Mouse (Mus musculus): ENCODE measurements around the gene Gm20517.
"Not testable (repeated sequence)": the region's sequence is repeated elsewhere in the genome, so short reads cannot be mapped to it uniquely, and the experiment has no call there.

The Gm20517 gene

DNA sequence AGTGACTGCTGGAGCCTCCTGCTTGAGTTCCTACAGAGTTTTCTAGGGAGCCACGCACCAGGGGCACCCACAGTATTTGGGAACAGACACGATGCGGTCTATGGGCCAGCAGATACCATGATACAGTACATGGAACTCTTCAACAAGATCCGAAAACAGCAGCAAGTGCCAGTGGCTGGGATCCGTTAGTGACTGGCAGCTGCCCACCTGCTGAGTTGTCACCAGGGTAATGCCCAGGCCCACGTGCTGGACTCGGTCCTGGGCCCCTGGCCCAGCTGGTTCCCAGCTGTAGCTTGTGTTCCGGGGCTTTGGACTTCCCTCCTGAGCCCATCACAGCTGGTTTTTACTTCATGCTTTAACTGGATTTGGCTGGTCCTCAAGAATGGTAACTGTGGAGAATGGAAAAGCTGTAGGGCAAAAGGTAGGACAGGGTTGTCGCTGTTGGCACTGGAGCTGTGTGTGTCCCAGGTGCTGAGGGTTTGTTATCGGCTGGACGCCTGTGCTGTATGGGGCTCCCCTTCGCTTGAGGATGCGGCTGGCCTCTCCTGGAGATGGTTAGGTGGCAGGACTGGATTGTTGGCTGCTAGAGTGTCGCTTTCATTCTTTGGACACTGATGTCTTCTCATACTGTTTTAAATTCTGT is 11.6 kb downstream of the Gm20517 start:
- in situ Hi-C loops (cut with MboI; ENCODE audit: unreplicated experiment in 2 of 2): no loop called here

DNA sequence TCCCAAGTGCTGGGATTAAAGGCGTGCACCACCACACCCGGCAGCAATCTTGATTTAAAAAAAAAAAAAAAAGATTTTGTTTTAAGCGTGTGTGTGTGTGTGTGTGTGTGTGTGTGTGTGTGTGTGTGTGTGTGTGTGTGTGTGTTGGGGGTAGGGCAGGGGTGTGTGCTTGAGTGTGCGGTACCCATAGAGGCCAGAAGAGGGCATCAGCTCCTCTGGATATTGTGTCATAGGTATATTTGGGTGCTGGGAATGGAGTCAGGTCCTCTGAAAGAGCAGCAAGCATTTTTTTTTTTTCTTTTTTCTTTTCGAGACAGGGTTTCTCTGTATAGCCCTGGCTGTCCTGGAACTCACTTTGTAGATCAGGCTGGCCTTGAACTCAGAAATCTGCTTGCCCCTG is 13.2 kb downstream of the Gm20517 start:
- in situ Hi-C loops (cut with MboI; ENCODE audit: unreplicated experiment in 2 of 2): not testable (repeated sequence)

DNA sequence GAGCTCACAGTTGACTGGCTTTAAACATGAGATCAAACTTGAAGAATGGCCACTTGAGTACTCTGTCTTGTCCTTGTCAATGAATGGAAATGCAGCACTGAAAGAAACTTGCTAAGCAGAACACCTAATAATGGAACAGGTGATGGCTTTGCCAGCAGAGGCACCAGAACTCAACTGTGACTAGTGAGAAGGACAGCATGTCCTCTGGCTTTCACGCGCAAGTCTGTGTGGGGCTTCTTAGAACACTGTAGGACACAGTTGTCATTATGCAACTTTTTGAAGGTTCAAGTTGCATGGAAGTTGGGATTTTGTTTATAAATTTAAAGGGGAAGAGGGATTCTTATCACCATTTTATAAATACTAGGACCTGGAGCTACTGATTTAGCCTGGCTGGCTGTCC is 13.7 kb downstream of the Gm20517 start:
- in situ Hi-C loops (cut with MboI; ENCODE audit: unreplicated experiment in 2 of 2): no loop called here

DNA sequence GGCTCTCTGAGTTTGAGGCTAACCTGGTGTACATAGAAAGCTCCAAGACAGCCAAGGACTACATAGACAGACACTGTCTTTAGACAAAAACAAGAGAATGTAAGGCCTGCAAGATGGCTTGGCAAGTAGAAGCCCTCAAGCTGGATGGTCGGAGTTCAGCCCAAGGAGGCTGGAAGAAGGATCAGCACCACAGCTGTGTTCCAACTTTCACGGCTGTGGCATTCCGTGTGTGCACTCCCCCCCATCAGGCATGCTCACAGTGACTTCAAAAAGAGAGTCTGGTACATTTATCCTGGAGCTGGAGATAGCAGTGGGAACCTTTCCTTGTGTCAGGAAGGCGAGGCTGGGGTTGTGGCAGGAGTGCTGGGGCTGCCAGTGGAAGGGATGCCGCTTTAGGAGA is 14.6 kb downstream of the Gm20517 start:
- in situ Hi-C loops (cut with MboI; ENCODE audit: unreplicated experiment in 2 of 2): no loop called here

DNA sequence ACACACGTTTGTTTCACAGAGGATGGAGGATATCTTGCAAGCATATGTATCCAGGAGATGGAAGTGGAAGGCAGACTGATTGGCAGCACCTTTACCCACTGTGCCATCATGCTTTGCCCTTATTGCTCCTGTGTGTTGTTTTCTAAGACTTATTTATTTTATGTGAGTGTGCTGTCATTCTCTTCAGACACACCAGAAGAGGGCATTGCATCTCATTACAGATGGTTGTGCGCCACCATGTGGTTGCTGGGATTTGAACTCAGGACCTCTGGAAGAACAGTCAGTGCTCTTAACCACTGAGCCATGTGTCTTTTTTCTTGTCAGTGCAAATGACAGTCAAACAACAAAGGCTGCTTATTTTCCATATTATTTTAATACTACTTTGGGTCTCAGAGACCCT is 16.4 kb downstream of the Gm20517 start:
- in situ Hi-C loops (cut with MboI; ENCODE audit: unreplicated experiment in 2 of 2): no loop called here

DNA sequence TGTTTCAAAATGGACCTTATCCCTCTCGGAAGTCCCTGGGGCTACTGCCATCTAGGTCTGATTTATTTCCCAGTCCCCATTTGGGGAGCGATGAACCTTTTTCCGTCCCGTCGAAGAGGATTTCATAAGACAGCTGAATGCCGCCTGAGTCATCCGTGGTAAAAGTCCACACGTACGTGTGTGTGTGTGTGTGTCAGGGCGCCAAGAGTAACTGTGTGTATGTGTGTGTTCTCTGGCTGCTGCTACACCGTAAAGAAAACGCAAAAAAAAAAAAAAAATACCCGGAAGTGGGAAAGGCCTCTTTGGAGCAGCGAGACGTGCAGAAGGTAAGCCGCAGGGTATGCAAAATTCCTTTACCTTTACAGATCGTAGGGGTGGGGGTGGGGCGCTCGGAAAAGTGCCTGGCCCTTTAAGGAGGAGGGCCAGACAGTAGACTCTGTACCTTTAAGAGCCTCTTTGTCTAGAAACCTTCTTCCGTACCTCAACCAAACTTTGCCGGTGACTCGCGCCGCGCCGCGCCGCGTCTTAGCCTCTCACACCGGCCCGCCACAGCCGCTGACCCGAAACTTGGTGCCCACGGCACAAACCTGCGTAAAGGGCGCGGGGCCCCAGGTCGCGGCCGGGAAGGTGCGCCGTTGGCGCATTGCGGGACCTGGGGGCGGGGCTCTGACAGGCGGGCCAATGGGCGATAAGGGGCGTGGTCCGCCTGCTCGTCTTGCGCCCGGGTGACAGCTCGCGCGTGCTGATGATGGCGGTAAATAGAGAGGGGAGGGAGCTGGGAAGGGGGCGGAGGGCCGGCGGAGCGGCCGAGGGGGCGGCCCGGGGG is 17.7 kb downstream of the Gm20517 start:
- in situ Hi-C loops (cut with MboI; ENCODE audit: unreplicated experiment in 2 of 2): no loop called here

DNA sequence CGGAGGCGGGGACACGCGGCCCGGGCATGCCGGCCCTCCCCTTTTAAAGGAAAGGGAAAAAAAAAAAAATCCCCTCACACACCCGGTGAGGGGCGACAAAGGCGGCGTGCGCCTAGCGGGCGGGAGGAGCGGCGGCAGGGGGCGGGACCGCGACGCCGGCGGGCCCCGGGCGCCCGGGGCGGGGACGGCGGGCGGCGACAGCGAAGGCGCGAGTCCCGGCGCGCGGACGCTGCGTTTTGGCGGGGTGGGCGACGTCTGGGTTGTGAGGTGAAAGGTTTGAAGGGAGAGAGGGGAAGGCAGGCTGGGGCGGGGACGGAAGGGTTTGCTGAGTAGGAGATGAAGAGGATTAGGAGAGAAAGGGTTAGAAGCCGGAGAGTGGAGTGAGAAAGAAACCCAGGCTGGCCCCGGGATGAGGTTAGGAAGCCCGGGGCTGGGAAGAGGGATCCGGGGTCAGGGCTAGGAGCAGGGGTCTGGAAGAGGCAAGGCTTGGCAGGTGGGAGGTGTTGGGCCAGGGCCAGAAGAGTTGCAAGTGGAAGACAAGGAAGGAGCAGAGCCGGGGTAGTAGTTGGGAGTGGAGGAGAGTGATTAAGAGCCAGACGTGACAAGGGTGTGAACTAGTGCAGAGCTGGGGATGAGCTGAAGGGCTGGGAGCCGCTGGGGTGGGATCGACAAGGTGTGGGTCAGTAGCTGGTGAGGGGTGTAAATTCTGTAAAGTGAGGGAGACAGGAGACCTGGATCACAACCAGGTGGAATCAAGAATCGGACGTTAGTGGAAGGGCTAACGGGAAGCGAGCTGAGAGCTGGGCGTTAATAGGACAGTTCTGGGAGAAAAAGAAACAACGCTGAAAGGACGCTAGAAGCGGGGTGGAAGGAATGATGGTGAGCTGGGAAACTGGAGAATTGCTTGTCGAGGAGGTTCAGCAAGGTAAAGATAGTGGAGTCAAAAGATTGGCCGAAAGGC is 18.6 kb downstream of the Gm20517 start:
- in situ Hi-C loops (cut with MboI; ENCODE audit: unreplicated experiment in 2 of 2): loop anchor here in 1 of 2 experiments (10.0 kb wide), 1 partner anchor 55 kb away; the partner anchor contains the start of genes Frs3 and Tomm6

DNA sequence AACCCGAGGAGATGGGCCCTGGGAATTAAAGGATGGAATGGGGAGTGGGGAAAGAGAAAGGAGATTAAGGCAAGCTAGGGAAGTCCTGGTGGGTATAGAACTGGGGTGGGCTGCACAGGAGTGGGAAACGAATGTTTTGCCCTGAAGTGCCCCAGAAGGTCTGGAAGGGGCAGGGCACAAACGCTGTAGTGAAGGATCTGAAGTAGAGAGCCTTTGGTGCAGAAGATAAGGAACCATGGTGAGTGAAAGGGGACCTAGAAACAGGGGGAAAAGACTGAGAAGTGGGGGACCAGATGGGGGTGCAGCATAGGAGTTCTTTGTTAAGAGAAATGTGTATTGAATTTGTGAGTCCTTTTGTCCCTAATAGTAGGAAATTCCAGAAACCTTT is 19.3 kb downstream of the Gm20517 start, which contains the start of gene Usp49:
Gene Usp49 (plus strand): TSS at position 13 of the 388 bp plus-strand sequence.
- in situ Hi-C loops (cut with MboI; ENCODE audit: unreplicated experiment in 2 of 2): loop anchor here in 1 of 2 experiments (10.0 kb wide), 1 partner anchor 54 kb away; the partner anchor contains the start of genes Frs3 and Tomm6

DNA sequence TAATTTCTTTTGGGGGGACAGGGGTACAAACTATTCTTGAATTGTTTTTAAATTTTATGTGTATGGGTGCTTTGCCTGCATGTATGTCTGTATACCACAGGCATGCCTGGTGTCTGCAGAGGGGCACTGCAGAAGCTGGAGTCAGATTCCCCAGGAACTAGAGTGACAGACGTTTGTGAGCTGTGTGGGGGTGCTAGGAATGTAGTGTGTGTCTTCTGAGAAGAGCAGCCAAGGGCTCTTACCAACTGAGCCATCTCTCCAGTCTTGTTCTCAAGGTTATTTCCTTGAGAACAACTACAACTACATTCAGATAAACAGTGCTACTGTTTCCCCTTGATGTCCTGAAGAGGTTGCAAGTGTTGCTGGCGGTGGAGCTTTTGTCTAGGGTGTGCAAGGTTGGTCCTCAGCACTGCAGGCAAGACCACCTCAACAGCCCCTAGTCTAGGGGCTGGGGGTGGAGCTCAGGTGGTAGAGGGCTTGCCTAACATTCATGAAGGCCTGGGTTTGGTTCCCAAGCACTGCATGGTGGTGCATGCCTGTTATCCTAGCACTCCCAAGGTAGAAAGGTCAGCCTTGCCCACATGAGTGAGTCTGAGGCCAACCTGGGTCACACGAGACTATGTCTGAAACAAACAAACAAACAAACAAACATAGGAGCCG is 20.9 kb downstream of the Gm20517 start:
- in situ Hi-C loops (cut with MboI; ENCODE audit: unreplicated experiment in 2 of 2): loop anchor here in 1 of 2 experiments (10.0 kb wide), 1 partner anchor 52 kb away; the partner anchor contains the start of genes Frs3 and Tomm6

DNA sequence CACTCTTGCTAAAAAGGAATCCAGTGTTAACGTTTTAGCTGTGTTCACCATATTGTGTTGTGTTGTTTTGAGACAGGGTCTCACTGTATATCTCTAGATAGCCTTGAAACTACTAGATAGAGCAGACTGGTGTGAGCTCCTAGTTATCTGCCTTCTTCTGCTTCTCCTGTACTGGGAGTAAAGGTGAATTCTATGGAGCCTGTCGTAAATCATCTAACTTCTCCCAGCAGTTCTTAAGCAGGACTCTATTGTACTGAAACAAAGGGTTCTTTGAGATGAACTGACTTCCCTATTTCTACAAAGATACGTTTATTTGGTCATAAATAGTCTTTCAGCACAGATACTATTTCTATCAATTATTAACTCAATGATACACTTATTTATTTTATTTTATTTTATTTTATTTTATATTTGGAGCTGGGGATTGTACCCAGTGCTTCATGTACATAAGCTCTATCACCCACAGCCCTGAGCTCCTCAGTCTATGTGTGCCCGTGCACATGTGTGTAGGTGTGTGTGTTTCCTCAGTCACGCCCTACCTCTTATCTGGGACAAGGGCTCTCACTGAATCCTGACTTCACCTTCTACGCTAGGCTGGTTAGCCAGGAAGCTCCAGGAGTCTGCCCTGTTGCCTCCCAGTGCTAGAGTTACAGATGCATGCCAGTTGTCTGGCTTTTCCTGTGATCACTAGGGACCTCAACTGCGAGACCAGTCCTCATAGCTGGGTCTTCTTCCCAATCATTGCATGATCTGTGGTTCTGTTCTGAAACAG is 22.8 kb downstream of the Gm20517 start:
- in situ Hi-C loops (cut with MboI; ENCODE audit: unreplicated experiment in 2 of 2): loop anchor here in 1 of 2 experiments (10.0 kb wide), 1 partner anchor 51 kb away; the partner anchor contains the start of genes Frs3 and Tomm6

DNA sequence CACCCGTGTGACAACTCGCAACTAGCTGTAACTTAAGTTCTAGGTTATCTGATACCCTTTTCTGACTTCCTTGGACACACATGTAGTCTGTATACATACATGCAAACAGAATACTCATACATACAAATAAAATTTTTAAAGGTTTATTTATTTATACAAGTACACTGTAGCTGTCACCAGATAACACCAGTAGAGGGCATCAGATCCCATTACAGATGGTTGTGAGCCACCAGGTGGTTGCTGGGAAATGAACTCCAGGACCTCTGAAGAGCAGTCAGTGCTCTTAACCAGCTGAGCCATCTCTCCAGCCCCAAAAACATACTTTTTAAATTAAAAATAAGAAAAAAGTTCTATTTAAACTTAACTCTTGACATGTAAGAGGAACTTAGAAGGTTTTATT is 31.6 kb downstream of the Gm20517 start:
- in situ Hi-C loops (cut with MboI; ENCODE audit: unreplicated experiment in 2 of 2): no loop called here

DNA sequence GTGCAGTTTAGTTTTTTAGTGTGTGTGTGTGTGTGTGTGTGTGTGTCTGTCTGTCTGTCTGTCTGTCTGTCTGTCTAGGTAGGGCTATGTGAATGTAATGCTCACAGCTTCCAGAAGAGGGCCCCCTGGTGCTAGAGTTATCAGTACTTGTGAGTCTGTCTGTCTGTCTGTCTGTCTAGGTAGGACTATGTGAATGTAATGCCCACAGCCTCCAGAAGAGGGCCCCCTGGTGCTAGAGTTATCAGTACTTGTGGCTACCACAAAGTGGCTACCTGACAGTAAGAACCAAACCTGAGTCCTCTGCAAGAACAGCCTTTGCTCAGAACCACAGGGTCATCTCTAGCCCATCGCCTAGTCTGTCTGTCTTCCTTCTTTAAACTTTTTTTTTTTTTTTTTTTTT is 35.3 kb downstream of the Gm20517 start:
- in situ Hi-C loops (cut with MboI; ENCODE audit: unreplicated experiment in 2 of 2): no loop called here

DNA sequence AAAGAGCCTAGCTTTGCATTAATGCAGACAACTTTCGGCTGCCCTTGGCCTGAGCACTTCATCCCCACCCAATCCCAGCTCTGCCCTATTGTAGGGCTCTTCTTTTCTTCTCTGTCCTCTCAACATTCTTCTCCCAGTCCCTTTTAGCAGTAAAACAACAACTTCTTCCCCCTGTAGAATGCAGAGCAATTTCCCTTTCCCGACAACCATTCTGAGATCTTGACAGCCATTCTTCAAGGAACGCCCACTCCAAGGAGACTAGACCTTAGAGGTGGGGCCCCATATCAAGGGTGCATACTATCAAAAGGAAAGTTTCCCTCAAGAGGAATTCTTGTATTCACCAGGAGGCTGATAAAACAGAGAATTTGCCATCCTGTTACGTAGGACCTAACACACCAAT is 37.6 kb downstream of the Gm20517 start:
- in situ Hi-C loops (cut with MboI; ENCODE audit: unreplicated experiment in 2 of 2): no loop called here

DNA sequence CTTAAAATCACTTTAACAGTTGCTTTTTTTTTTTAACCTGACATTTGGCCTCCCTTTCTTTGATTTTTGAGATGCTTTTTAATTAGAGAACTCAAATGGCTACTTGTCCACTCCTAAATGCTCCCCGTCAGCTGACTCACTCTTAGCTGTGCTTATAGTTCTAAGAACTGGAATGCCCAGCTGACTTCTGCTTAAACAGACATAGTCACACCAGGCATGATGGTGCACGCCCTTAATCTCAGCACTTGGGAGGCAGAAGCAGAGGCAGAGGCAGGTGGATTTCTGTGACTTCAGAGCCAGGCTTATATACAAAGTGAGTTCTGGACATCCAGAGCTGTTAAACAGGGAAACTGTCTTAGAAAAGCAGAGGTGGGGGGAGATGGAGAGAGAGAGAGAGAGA is 40.6 kb downstream of the Gm20517 start:
- in situ Hi-C loops (cut with MboI; ENCODE audit: unreplicated experiment in 2 of 2): no loop called here

DNA sequence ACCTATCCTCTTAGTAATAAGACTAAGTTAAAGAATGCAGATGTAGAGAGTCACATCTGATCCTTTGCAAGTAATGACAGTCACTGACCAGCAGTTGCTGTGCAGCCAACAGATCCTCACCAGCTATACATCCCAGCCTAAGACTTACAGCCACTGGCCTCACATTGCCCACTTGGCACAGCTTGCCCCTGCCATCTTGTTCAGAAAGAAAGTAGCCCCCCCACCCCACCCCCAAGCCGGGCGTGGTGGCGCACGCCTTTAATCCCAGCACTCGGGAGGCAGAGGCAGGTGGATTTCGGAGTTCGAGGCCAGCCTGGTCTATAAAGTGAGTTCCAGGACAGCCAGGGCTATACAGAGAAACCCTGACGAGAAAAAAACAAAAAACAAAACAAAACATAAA is 43.0 kb downstream of the Gm20517 start:
- in situ Hi-C loops (cut with MboI; ENCODE audit: unreplicated experiment in 2 of 2): not testable (repeated sequence)

DNA sequence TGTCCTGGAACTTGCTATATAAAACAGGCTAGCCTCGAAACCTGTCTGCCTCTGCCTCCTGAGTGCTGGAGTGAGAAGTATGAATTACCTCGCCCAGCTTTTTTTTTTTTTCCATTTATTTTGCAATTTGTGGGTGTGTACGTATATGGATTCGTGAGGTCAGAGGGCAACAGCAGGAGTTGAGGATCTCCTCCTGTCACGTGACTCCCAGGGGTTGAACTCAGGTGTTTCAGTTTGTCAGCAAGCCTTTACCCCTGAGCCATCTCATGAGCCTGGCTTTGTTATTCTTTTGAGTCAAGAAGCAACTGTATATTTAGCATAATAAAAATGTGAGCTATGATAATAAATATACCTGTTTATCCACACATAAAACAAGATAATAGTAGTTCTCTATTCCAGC is 44.3 kb downstream of the Gm20517 start:
- in situ Hi-C loops (cut with MboI; ENCODE audit: unreplicated experiment in 2 of 2): no loop called here

DNA sequence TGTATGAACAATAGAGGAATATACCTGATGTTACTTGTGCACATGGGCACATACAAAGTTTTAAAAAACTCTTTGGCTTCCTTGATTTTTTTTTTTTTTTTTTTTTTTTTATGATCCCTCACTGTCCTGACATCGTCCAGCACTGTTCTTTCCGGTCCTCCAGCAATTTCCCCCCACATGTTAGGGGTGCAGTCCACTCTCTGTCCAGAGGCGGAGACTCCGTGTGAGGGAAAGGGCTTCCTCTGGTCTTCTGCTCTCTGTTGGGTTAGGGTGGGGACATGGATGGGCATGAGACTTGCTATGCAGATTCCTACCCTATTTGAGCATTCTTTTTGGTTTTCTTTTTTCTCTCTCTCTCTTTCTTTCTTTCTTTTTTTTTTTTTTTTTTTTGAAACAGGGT is 46.5 kb downstream of the Gm20517 start:
- in situ Hi-C loops (cut with MboI; ENCODE audit: unreplicated experiment in 2 of 2): no loop called here

DNA sequence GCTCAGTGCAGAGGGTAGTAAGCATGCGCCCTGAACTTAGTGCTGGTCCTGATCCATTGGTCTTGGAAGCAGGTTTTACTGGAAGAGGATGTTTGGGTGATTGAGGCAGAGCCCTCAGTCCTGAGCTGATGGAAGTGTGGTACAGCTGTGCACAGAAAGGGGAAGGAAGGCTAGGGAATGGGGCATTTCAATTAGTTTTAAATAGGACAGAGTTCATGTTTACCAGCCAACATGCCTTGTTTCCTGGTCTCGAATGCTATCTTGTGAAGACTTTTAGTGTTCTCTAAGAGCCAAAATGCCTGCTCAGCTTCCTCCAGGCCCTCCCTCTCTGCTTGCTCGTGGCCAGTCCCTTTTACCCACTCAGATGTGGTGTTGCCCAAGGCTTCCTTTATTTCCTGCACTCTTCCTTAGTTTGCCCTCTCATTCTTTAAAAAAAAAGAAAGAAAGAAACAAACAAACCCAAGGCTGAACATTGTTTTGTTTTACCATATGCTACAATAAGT is 47.4 kb downstream of the Gm20517 start:
- in situ Hi-C loops (cut with MboI; ENCODE audit: unreplicated experiment in 2 of 2): no loop called here

DNA sequence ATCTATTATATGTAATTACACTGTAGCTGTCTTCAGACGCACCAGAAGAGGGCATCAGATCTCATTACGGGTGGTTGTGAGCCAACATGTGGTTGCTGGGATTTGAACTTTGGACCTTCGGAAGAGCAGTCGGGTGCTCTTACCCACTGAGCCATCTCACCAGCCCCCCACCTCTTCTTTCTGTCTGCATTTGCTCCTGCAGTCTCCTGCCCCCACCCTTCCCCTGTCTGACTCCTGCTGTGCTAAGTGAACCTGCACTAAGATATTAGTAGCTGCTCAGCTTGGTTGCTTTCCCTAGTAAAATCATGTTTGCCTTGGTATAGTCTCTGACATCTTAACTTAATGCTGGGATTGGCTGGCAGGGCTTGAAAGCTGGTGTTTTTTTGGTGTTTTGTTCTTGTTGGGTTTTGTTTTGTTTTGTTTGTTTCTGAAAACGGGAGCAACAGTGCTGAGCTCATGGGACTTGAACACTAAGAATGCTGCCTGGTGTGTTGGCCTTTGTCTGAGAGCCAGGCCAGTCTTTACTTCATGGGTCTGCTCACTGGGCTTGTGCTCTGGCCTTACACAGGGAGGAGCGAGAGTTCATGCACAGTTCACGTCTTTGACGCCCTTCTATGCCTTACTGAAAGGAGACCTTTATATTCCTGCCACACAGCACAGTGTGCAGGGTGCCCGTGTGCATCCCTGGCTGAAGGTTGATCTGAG is 51.8 kb downstream of the Gm20517 start:
- in situ Hi-C loops (cut with MboI; ENCODE audit: unreplicated experiment in 2 of 2): no loop called here
